Mouse (Mus musculus): ENCODE measurements around the gene Prr5l. TPM values are rescaled to one million over a fixed set of nuclear protein-coding genes. Genes with fewer than 3 reads are reported as not detected.
A peak's percentile ranks its signal among the peaks of the same experiment; 100 is the strongest.

Gene Prr5l
- polyA plus RNA-seq, 1 experiment = 9.2 TPM

DNA sequence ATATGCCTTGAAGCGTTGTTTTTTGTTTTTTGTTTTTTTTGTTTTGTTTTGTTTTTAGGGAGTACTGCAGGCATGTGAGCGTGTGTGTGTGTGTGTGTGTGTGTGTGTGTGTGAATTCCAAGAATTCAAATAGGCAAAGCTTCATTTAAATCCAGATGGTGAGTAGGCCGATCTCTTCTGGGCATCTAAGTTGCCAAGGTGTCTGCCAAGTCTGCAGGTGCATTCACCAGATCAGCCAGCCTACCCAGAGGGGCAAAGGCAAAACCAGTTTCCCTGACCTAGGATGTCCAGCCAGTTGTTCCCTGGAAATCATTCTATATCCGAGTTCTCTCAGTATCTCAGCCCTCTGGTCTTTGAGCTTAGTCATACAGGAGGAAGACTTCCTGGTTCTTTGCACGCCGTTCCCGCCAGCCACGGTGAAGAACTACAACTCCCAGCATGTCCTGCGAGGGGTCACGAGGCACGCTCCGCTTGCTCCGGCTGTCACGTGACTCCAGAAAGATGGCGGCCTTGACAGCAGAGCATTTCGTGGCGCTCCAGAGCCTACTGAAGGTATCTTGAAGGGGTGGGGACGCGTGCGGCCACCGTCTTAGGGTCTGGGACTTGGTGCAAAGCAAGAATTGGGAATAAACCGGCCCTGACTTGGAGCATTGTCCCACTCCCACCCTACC, 3.1 kb upstream of the Prr5l start, which contains the start of gene Commd9:
Gene Commd9, plus strand, starts transcription at position 480 of the 671 bp plus-strand sequence.
- TF ChIP-seq POLR2A (IDR thresholded peaks at IDR 0.05; ENCODE audit: control insufficient read depth, extremely low read depth, insufficient read depth, low read length, poor library complexity) = no peak
- TF ChIP-seq CTCF (IDR thresholded peaks at IDR 0.05; ENCODE audit: borderline replicate concordance, control insufficient read depth, extremely low read depth, insufficient read depth, low read length, poor library complexity) = no peak
- WGBS = 13% methylated on average over 22 of the region's 22 CpGs

GRCm38 (mm10) chr2:101884286-101884685, 1.5 kb upstream of the Prr5l start:
- WGBS = 93% methylated on average over 2 of the region's 2 CpGs

More for the DNA sequence above, 3.1 kb upstream of the Prr5l start, which contains the start of gene Commd9:
- H3K36me3 ChIP-seq (ENCODE audit: control insufficient read depth, insufficient read depth, low read length) = no peaks in the 10 kb centered on the region
- H3K27me3 ChIP-seq (ENCODE audit: control insufficient read depth, insufficient read depth, low read length) = no peaks in the 10 kb centered on the region
- H3K4me1 ChIP-seq (replicated peaks; ENCODE audit: control insufficient read depth, insufficient read depth, low read length) = peaks cover 2% of the 10 kb centered on the region; the same call in 1 of the 2 replicates
- peak within 1 kb of the TSS; percentile 78 for H3K4me3 ChIP-seq (ENCODE audit: control insufficient read depth, insufficient read depth, low read length)
- no peak within 1 kb of the TSS for H3K27ac ChIP-seq (ENCODE audit: control insufficient read depth, insufficient read depth, low read length)
- peak; percentile 96 for DNase-seq

GRCm38 (mm10) chr2:101881471-101882162, 1.2 kb downstream of the Prr5l start:
- Histone ChIP-seq H3K4me3 (ENCODE audit: control insufficient read depth, insufficient read depth, low read length) (no peak overlapping the region), H3K27me3 (ENCODE audit: control insufficient read depth, insufficient read depth, low read length) (no peaks in the 10 kb centered on the region; the same call in 1 of the 2 replicates), H3K27ac (ENCODE audit: control insufficient read depth, insufficient read depth, low read length) (no peak overlapping the region), H3K4me1 (replicated peaks; ENCODE audit: control insufficient read depth, insufficient read depth, low read length) (peaks cover 2% of the 10 kb centered on the region; the same call in 1 of the 2 replicates), H3K36me3 (ENCODE audit: control insufficient read depth, insufficient read depth, low read length) (no peaks in the 10 kb centered on the region)
- DNase-seq = no peak
- TF ChIP-seq CTCF (IDR thresholded peaks at IDR 0.05; ENCODE audit: borderline replicate concordance, control insufficient read depth, extremely low read depth, insufficient read depth, low read length, poor library complexity) (no peak), POLR2A (IDR thresholded peaks at IDR 0.05; ENCODE audit: control insufficient read depth, extremely low read depth, insufficient read depth, low read length, poor library complexity) (no peak)
- 77% methylated on average over 9 of the region's 9 CpGs for WGBS

More at GRCm38 (mm10) chr2:101884286-101884685, 1.5 kb upstream of the Prr5l start:
- H3K4me1 ChIP-seq (replicated peaks; ENCODE audit: control insufficient read depth, insufficient read depth, low read length) = peaks cover 2% of the 10 kb centered on the region; the same call in 1 of the 2 replicates
- DNase-seq = no peak
- no peak for TF ChIP-seq CTCF (IDR thresholded peaks at IDR 0.05; ENCODE audit: borderline replicate concordance, control insufficient read depth, extremely low read depth, insufficient read depth, low read length, poor library complexity)
- TF ChIP-seq POLR2A (IDR thresholded peaks at IDR 0.05; ENCODE audit: control insufficient read depth, extremely low read depth, insufficient read depth, low read length, poor library complexity) = no peak
- no peaks in the 10 kb centered on the region for H3K27me3 ChIP-seq (ENCODE audit: control insufficient read depth, insufficient read depth, low read length)
- H3K27ac ChIP-seq (ENCODE audit: control insufficient read depth, insufficient read depth, low read length) = no peak overlapping the region
- H3K4me3 ChIP-seq (ENCODE audit: control insufficient read depth, insufficient read depth, low read length) = no peak overlapping the region
- H3K36me3 ChIP-seq (ENCODE audit: control insufficient read depth, insufficient read depth, low read length) = no peaks in the 10 kb centered on the region

DNA sequence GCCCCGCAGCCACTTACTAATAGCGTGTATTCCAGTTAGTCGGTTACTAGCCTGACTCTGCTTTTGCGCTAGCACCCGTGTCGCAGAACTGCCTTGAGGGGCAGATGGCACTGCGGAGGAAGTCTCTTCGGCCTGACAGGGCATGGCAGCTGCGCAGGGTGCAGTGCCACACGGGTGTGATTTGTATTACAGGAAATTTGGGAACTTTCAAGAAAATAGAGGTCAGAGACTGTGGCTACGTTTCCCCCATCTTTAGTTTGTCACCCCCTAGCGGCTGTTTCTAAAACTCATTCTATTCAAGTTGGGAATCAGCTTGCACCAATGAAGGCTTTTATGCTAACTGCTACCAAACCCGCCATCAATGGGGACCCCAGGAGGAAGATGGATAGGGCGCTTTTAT, 11.6 kb downstream of the Prr5l start:
- H3K4me3 ChIP-seq (ENCODE audit: control insufficient read depth, insufficient read depth, low read length) = no peak overlapping the region
- peaks cover 2% of the 10 kb centered on the region for H3K4me1 ChIP-seq (replicated peaks; ENCODE audit: control insufficient read depth, insufficient read depth, low read length)
- H3K36me3 ChIP-seq (ENCODE audit: control insufficient read depth, insufficient read depth, low read length) = no peaks in the 10 kb centered on the region
- DNase-seq = peak; percentile 38
- no peak overlapping the region for H3K27ac ChIP-seq (ENCODE audit: control insufficient read depth, insufficient read depth, low read length)
- H3K27me3 ChIP-seq (ENCODE audit: control insufficient read depth, insufficient read depth, low read length) = no peaks in the 10 kb centered on the region
- TF ChIP-seq POLR2A (IDR thresholded peaks at IDR 0.05; ENCODE audit: control insufficient read depth, extremely low read depth, insufficient read depth, low read length, poor library complexity) (no peak), CTCF (IDR thresholded peaks at IDR 0.05; ENCODE audit: borderline replicate concordance, control insufficient read depth, extremely low read depth, insufficient read depth, low read length, poor library complexity) (peak; percentile 61; the same call in 1 of the 2 replicates)
- 14% methylated on average over 14 of the region's 14 CpGs for WGBS

DNA sequence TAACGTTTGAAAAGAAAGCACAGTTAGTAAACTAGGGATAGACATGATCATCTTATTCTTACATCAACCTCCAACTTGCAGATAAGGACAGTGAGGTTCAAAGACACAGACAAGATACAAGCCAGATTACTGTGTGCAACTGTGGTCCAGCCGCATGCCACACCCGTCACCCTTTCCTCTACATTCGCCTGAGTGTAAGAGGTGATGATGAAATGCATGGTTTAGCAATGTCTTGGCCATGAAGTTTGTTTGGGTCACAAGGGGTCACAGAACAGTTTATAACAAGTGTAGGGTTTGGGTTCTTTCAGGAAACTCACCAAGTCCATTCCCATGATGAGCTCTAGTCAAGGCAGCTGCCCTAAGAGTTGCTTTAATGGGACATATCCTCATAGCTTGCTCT, 14.1 kb downstream of the Prr5l start:
- Histone ChIP-seq H3K27me3 (ENCODE audit: control insufficient read depth, insufficient read depth, low read length) (no peaks in the 10 kb centered on the region), H3K36me3 (ENCODE audit: control insufficient read depth, insufficient read depth, low read length) (no peaks in the 10 kb centered on the region), H3K27ac (ENCODE audit: control insufficient read depth, insufficient read depth, low read length) (no peak overlapping the region), H3K4me1 (replicated peaks; ENCODE audit: control insufficient read depth, insufficient read depth, low read length) (peaks cover 2% of the 10 kb centered on the region), H3K4me3 (ENCODE audit: control insufficient read depth, insufficient read depth, low read length) (no peak overlapping the region)
- 87% methylated on average over 4 of the region's 4 CpGs for WGBS
- TF ChIP-seq CTCF (IDR thresholded peaks at IDR 0.05; ENCODE audit: borderline replicate concordance, control insufficient read depth, extremely low read depth, insufficient read depth, low read length, poor library complexity) = no peak
- no peak for DNase-seq

DNA sequence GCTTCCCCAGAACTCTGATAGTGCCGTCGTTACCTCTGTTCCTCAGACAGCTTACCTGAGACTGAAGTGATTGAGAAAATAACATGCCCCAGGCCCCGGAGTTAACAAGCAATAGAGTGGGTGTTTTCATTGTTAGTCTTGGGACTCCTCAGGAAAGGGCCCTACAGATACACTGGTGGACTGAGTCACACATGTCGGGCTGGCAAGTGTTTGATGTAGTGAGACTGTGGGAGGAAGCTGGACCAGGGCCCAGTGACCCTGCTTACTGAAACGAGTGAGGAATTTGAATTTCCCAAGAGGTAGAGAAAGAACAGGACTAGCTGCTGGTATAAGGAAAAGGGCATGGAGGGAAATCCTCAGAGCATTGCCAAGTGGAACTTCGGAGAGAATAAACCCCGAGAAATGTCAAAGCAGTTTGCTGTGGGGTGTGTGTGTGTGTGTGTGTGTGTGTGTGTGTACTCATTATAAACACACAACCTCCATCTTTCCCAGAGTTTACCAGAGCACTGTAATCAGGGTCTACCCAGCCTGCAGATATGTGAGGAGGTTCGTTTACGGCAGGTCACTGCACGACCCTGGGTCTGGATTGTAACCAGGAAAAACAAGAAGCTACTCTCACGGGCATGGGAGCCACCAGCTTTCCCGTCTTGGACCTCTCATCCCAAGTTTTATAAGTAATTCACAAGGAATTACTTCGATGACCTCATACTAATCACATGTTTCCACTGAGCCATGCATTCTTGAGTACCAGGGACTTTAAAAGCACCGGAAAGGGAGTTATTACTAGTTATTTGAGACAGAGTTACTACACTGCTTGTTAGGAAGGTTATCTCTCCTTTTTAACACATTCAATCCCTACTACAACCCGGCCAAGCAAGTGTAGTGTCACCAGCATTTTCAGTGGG, 20.4 kb downstream of the Prr5l start:
- TF ChIP-seq CTCF (IDR thresholded peaks at IDR 0.05; ENCODE audit: borderline replicate concordance, control insufficient read depth, extremely low read depth, insufficient read depth, low read length, poor library complexity) (no peak), POLR2A (IDR thresholded peaks at IDR 0.05; ENCODE audit: control insufficient read depth, extremely low read depth, insufficient read depth, low read length, poor library complexity) (no peak)
- DNase-seq = no peak
- H3K36me3 ChIP-seq (ENCODE audit: control insufficient read depth, insufficient read depth, low read length) = no peaks in the 10 kb centered on the region
- no peak overlapping the region for H3K4me3 ChIP-seq (ENCODE audit: control insufficient read depth, insufficient read depth, low read length)
- H3K27ac ChIP-seq (ENCODE audit: control insufficient read depth, insufficient read depth, low read length) = no peak overlapping the region
- H3K27me3 ChIP-seq (ENCODE audit: control insufficient read depth, insufficient read depth, low read length) = no peaks in the 10 kb centered on the region
- no peaks in the 10 kb centered on the region for H3K4me1 ChIP-seq (replicated peaks; ENCODE audit: control insufficient read depth, insufficient read depth, low read length)
- 78% methylated on average over 15 of the region's 15 CpGs for WGBS

Data from thymus, adult 2 months (tissue).